Mouse (Mus musculus) liver, adult (tissue): ENCODE measurements around the gene Mapkap1.

Experiments used
- GATA4 ChIP-seq: IDR thresholded peaks from 2 replicates; pipeline ENCODE4 v1.6.1; 2014; ENCODE audit warnings: mild to moderate bottlenecking, low read length; ENCODE audit not compliant: insufficient replicate concordance

The Mapkap1 gene

GRCm38 (mm10) chr2:34406601-34407464 lies at the start of gene Mapkap1:
Gene Mapkap1, plus strand, starts transcription at chr2:34406771.
- peak; percentile 50; the same call in 1 of the 2 replicates for TF ChIP-seq GATA4

- TF ChIP-seq GATA4: no peak
These were observed 42.9 kb upstream of the Mapkap1 start for GRCm38 (mm10) chr2:34363678-34364077.

- no peak for TF ChIP-seq GATA4
These were observed 39.5 kb upstream of the Mapkap1 start for GRCm38 (mm10) chr2:34367024-34367423.

GRCm38 (mm10) chr2:34368396-34368795 lies 38.2 kb upstream of the Mapkap1 start:
- no peak for TF ChIP-seq GATA4

- TF ChIP-seq GATA4: no peak
These were observed 36.2 kb upstream of the Mapkap1 start for GRCm38 (mm10) chr2:34370349-34370724.

GRCm38 (mm10) chr2:34370725-34371440 lies 35.7 kb upstream of the Mapkap1 start:
- no peak for TF ChIP-seq GATA4

GRCm38 (mm10) chr2:34371441-34372304 lies 34.9 kb upstream of the Mapkap1 start:
- TF ChIP-seq GATA4: no peak

GRCm38 (mm10) chr2:34372305-34373301 lies 34.0 kb upstream of the Mapkap1 start, which contains the start of gene Pbx3:
Gene Pbx3, minus strand, starts transcription at chr2:34373142.
- TF ChIP-seq GATA4: no peak

GRCm38 (mm10) chr2:34373886-34374285 lies 32.7 kb upstream of the Mapkap1 start:
- TF ChIP-seq GATA4: no peak

GRCm38 (mm10) chr2:34374349-34374748 lies 32.2 kb upstream of the Mapkap1 start:
- no peak for TF ChIP-seq GATA4

GRCm38 (mm10) chr2:34378930-34379329 lies 27.6 kb upstream of the Mapkap1 start:
- TF ChIP-seq GATA4: no peak

- TF ChIP-seq GATA4: no peak
These were observed 7.0 kb upstream of the Mapkap1 start for GRCm38 (mm10) chr2:34399535-34399934.

GRCm38 (mm10) chr2:34407596-34407995 lies 1.0 kb downstream of the Mapkap1 start:
- TF ChIP-seq GATA4: no peak

- no peak for TF ChIP-seq GATA4
These were observed 1.8 kb downstream of the Mapkap1 start for GRCm38 (mm10) chr2:34408341-34408740.
